Mouse (Mus musculus): ENCODE measurements at regions not wholly inside any gene's neighbourhood (a gene's known extent, or its start where the extent isn't known, plus 50 kb on each side); places are given as distances from the start of the nearest gene placed in this dataset.
"Not testable (repeated sequence)": the region's sequence is repeated elsewhere in the genome, so short reads cannot be mapped to it uniquely, and the experiment has no call there.

- no peak overlapping the region for H3K4me2 ChIP-seq
- ATAC-seq (ENCODE audit: insufficient read depth, low FRiP score, low read depth) = 0 out of 2 replicates have a peak, but pooled peaks have one; percentile 35
- H3K9ac ChIP-seq = no peak overlapping the region
- H3K27ac ChIP-seq = no peak overlapping the region
- 53% methylated on average over 4 of the region's 4 CpGs for WGBS
- H3K36me3 ChIP-seq = no peaks in the 10 kb centered on the region
- H3K9me3 ChIP-seq = no peaks in the 10 kb centered on the region
- no peaks in the 10 kb centered on the region for H3K27me3 ChIP-seq (replicated peaks)
- H3K4me3 ChIP-seq (replicated peaks) = no peak overlapping the region
- H3K4me1 ChIP-seq = no peaks in the 10 kb centered on the region
Observed at GRCm38 (mm10) chr9:84461441-84461840, 536.5 kb downstream of the Bckdhb start.

- Histone ChIP-seq H3K36me3 (no peaks in the 10 kb centered on the region), H3K4me1 (no peaks in the 10 kb centered on the region), H3K9ac (no peak overlapping the region), H3K27ac (no peak overlapping the region), H3K27me3 (replicated peaks) (no peaks in the 10 kb centered on the region), H3K9me3 (no peaks in the 10 kb centered on the region), H3K4me3 (replicated peaks) (no peak overlapping the region), H3K4me2 (no peak overlapping the region)
- ATAC-seq (ENCODE audit: insufficient read depth, low FRiP score, low read depth) = no peak
- WGBS = 11% methylated on average over 3 of the region's 3 CpGs
Observed at GRCm38 (mm10) chr9:84466741-84467140, 541.8 kb downstream of the Bckdhb start.

GRCm38 (mm10) chr9:84472696-84473095 lies 547.8 kb downstream of the Bckdhb start:
- 77% methylated on average over 4 of the region's 4 CpGs for WGBS

GRCm38 (mm10) chr9:84475906-84476305 lies 551.0 kb downstream of the Bckdhb start:
- no peak for ATAC-seq (ENCODE audit: insufficient read depth, low FRiP score, low read depth)

More at GRCm38 (mm10) chr9:84472696-84473095, 547.8 kb downstream of the Bckdhb start:
- H3K4me2 ChIP-seq = no peak overlapping the region
- H3K9ac ChIP-seq = no peak overlapping the region
- no peaks in the 10 kb centered on the region for H3K36me3 ChIP-seq
- H3K9me3 ChIP-seq = no peaks in the 10 kb centered on the region
- no peak overlapping the region for H3K4me3 ChIP-seq (replicated peaks)
- H3K27me3 ChIP-seq (replicated peaks) = no peaks in the 10 kb centered on the region
- no peak overlapping the region for H3K27ac ChIP-seq
- no peaks in the 10 kb centered on the region for H3K4me1 ChIP-seq
- ATAC-seq (ENCODE audit: insufficient read depth, low FRiP score, low read depth) = no peak

GRCm38 (mm10) chr9:84499507-84499906 lies 574.6 kb downstream of the Bckdhb start:
- WGBS = 80% methylated on average over 2 of the region's 2 CpGs
- no peak overlapping the region for H3K4me3 ChIP-seq (replicated peaks)
- no peak for ATAC-seq (ENCODE audit: insufficient read depth, low FRiP score, low read depth)
- no peaks in the 10 kb centered on the region for H3K27me3 ChIP-seq (replicated peaks)
- H3K36me3 ChIP-seq = no peaks in the 10 kb centered on the region
- no peaks in the 10 kb centered on the region for H3K9me3 ChIP-seq
- no peak overlapping the region for H3K9ac ChIP-seq
- H3K4me2 ChIP-seq = no peak overlapping the region
- H3K27ac ChIP-seq = no peak overlapping the region
- no peaks in the 10 kb centered on the region for H3K4me1 ChIP-seq

More at GRCm38 (mm10) chr9:84475906-84476305, 551.0 kb downstream of the Bckdhb start:
- Histone ChIP-seq H3K36me3 (no peaks in the 10 kb centered on the region), H3K9ac (no peak overlapping the region), H3K9me3 (no peaks in the 10 kb centered on the region), H3K4me1 (no peaks in the 10 kb centered on the region), H3K4me2 (no peak overlapping the region), H3K4me3 (replicated peaks) (no peak overlapping the region), H3K27me3 (replicated peaks) (no peaks in the 10 kb centered on the region), H3K27ac (no peak overlapping the region)
- 29% methylated on average over 1 of the region's 1 CpGs for WGBS

GRCm38 (mm10) chr9:84502981-84503380 lies 578.0 kb downstream of the Bckdhb start:
- not testable (repeated sequence) for H3K36me3 ChIP-seq; ATAC-seq (ENCODE audit: insufficient read depth, low FRiP score, low read depth); H3K4me1 ChIP-seq; H3K27ac ChIP-seq; H3K9ac ChIP-seq; H3K4me2 ChIP-seq; H3K27me3 ChIP-seq (replicated peaks); H3K4me3 ChIP-seq (replicated peaks); H3K9me3 ChIP-seq

- WGBS = 88% methylated on average over 3 of the region's 3 CpGs
- Histone ChIP-seq H3K9me3 (no peaks in the 10 kb centered on the region), H3K27me3 (replicated peaks) (no peaks in the 10 kb centered on the region), H3K36me3 (no peaks in the 10 kb centered on the region), H3K4me3 (replicated peaks) (no peak overlapping the region), H3K4me2 (no peak overlapping the region), H3K27ac (no peak overlapping the region), H3K4me1 (no peaks in the 10 kb centered on the region), H3K9ac (no peak overlapping the region)
- no peak for ATAC-seq (ENCODE audit: insufficient read depth, low FRiP score, low read depth)
Observed at GRCm38 (mm10) chr9:84517064-84517463, 592.1 kb downstream of the Bckdhb start.

- no peak for ATAC-seq (ENCODE audit: insufficient read depth, low FRiP score, low read depth)
- no peaks in the 10 kb centered on the region for H3K36me3 ChIP-seq
- no peak overlapping the region for H3K9ac ChIP-seq
- no peaks in the 10 kb centered on the region for H3K27me3 ChIP-seq (replicated peaks)
- H3K4me2 ChIP-seq = no peak overlapping the region
- WGBS = 65% methylated on average over 2 of the region's 2 CpGs
- H3K4me3 ChIP-seq (replicated peaks) = no peak overlapping the region
- no peaks in the 10 kb centered on the region for H3K4me1 ChIP-seq
- no peaks in the 10 kb centered on the region for H3K9me3 ChIP-seq
- no peak overlapping the region for H3K27ac ChIP-seq
Observed at GRCm38 (mm10) chr9:84545431-84545830, 620.5 kb downstream of the Bckdhb start.

GRCm38 (mm10) chr9:84548012-84548660 lies 623.2 kb downstream of the Bckdhb start:
- Histone ChIP-seq H3K4me1 (no peaks in the 10 kb centered on the region), H3K27ac (no peak overlapping the region; the same call in 1 of the 2 replicates), H3K36me3 (no peaks in the 10 kb centered on the region), H3K27me3 (replicated peaks) (no peaks in the 10 kb centered on the region), H3K4me2 (no peak overlapping the region), H3K9ac (no peak overlapping the region), H3K4me3 (replicated peaks) (no peak overlapping the region), H3K9me3 (no peaks in the 10 kb centered on the region)
- peak; percentile 56; the same call in 1 of the 2 replicates for ATAC-seq (ENCODE audit: insufficient read depth, low FRiP score, low read depth)
- 45% methylated on average over 6 of the region's 6 CpGs for WGBS

- H3K36me3 ChIP-seq = no peaks in the 10 kb centered on the region
- no peak overlapping the region for H3K9ac ChIP-seq
- H3K4me2 ChIP-seq = no peak overlapping the region
- ATAC-seq (ENCODE audit: insufficient read depth, low FRiP score, low read depth) = peak; percentile 39; the same call in 1 of the 2 replicates
- no peaks in the 10 kb centered on the region for H3K4me1 ChIP-seq
- no peak overlapping the region for H3K27ac ChIP-seq
- no peaks in the 10 kb centered on the region for H3K9me3 ChIP-seq
- WGBS = 28% methylated on average over 2 of the region's 2 CpGs
- no peak overlapping the region for H3K4me3 ChIP-seq (replicated peaks)
- no peaks in the 10 kb centered on the region for H3K27me3 ChIP-seq (replicated peaks)
Observed at GRCm38 (mm10) chr9:84555237-84555636, 630.3 kb downstream of the Bckdhb start.

GRCm38 (mm10) chr9:84556261-84556844 lies 631.4 kb downstream of the Bckdhb start:
- Histone ChIP-seq H3K4me1 (no peaks in the 10 kb centered on the region), H3K4me2 (no peak overlapping the region), H3K9me3 (no peaks in the 10 kb centered on the region), H3K36me3 (no peaks in the 10 kb centered on the region), H3K27me3 (replicated peaks) (no peaks in the 10 kb centered on the region), H3K27ac (no peak overlapping the region), H3K9ac (no peak overlapping the region), H3K4me3 (replicated peaks) (no peak overlapping the region)
- no peak for ATAC-seq (ENCODE audit: insufficient read depth, low FRiP score, low read depth)
- 68% methylated on average over 11 of the region's 11 CpGs for WGBS

GRCm38 (mm10) chr9:84558346-84558745 lies 633.4 kb downstream of the Bckdhb start:
- Histone ChIP-seq H3K27ac (no peak overlapping the region), H3K9me3 (no peaks in the 10 kb centered on the region), H3K27me3 (replicated peaks) (no peaks in the 10 kb centered on the region), H3K4me2 (no peak overlapping the region), H3K4me3 (replicated peaks) (no peak overlapping the region), H3K4me1 (no peaks in the 10 kb centered on the region), H3K36me3 (no peaks in the 10 kb centered on the region), H3K9ac (no peak overlapping the region)
- WGBS = 79% methylated on average over 1 of the region's 1 CpGs
- no peak for ATAC-seq (ENCODE audit: insufficient read depth, low FRiP score, low read depth)

All from stomach, embryonic 15.5 days (tissue).